ENCODE assay signal across 7 mouse cellular contexts in genomic region chrX:135993664-135994119, GRCm38 (mm10). TPM values are rescaled to one million over a fixed set of nuclear protein-coding genes. Genes with fewer than 3 reads are reported as not detected.
DNase-seq lines count a peak whose midpoint lies in the region; ATAC-seq and TF ChIP-seq lines count a peak whose summit lies in the region.
"Not testable (repeated sequence)": the region's sequence is repeated elsewhere in the genome, so short reads cannot be mapped to it uniquely, and the experiment has no call there.

Arxes2 (plus strand) TSS chrX:135993824.

- ATAC-seq in heart, embryonic 14.5 days (ENCODE audit: insufficient number of reproducible peaks, insufficient read depth, low FRiP score, low read depth) = peak; percentile 89
- ATAC-seq in lung, embryonic 15.5 days (ENCODE audit: borderline replicate concordance, extremely low read depth, low FRiP score, low TSS enrichment) = peak; percentile 92
- ATAC-seq in neural tube, embryonic 14.5 days (ENCODE audit: low read depth) = peak; percentile 93

- not testable (repeated sequence) for TF ChIP-seq POLR2A in embryonic fibroblast, embryonic 13.5 days (IDR thresholded peaks at IDR 0.05; ENCODE audit: low read depth, low read length); kidney, adult 2 months (IDR thresholded peaks at IDR 0.05; ENCODE audit: low read depth, low read length)

- H3K9ac ChIP-seq in heart, embryonic 14.5 days (ENCODE audit: low read length) = 0 out of 2 replicates have a peak within 1 kb of the TSS, but pooled peaks have one; percentile 4
- not testable (repeated sequence) for H3K9ac ChIP-seq in lung, embryonic 15.5 days; neural tube, embryonic 14.5 days (replicated peaks; ENCODE audit: low read depth, low read length)

- 11% methylated on average over 10 of the region's 39 CpGs for WGBS in heart, embryonic 14.5 days
- no CpG with 5 or more reads among the region's 39 CpGs for WGBS in kidney, adult 2 months
- WGBS in lung, embryonic 15.5 days = 11% methylated on average over 5 of the region's 39 CpGs
- WGBS in neural tube, embryonic 14.5 days = 4% methylated on average over 5 of the region's 39 CpGs

- not testable (repeated sequence) for H3K9me3 ChIP-seq in heart, embryonic 14.5 days (ENCODE audit: control insufficient read depth, low read length); lung, embryonic 15.5 days; neural tube, embryonic 14.5 days (ENCODE audit: control insufficient read depth, low read length)

- H3K36me3 ChIP-seq in heart, embryonic 14.5 days (ENCODE audit: control insufficient read depth, insufficient read depth, low read length); kidney, adult 2 months (ENCODE audit: control insufficient read depth, insufficient read depth, low read length); lung, embryonic 15.5 days; neural tube, embryonic 14.5 days (ENCODE audit: control insufficient read depth, insufficient read depth, low read length): not testable (repeated sequence)

- peak in 1 of 2 experiments; percentile 13 for DNase-seq in adrenal gland, postnatal 36 days
- peak; percentile 2 for DNase-seq in kidney, adult 2 months
- peak in 1 of 2 experiments; percentile 9 for DNase-seq in left cerebral cortex, postnatal 14 days (ENCODE audit: low spot score in 2 of 2)

- H3K4me2 ChIP-seq in heart, embryonic 14.5 days (ENCODE audit: low read length) = peak within 1 kb of the TSS; percentile 59
- peak within 1 kb of the TSS; percentile 38 for H3K4me2 ChIP-seq in lung, embryonic 15.5 days
- H3K4me2 ChIP-seq in neural tube, embryonic 14.5 days (ENCODE audit: low read depth, low read length) = peak within 1 kb of the TSS; percentile 33; the same call in 1 of the 2 replicates

- H3K27ac ChIP-seq in embryonic fibroblast, embryonic 13.5 days (ENCODE audit: insufficient read depth, low read length); heart, embryonic 14.5 days (replicated peaks in 1 of 2; ENCODE audit: control insufficient read depth in 1 of 2, insufficient read depth in 1 of 2, low read depth in 2 of 2, low read length in 2 of 2); kidney, adult 2 months (ENCODE audit: insufficient read depth, low read depth, low read length); lung, embryonic 15.5 days; neural tube, embryonic 14.5 days (ENCODE audit: low read depth, low read length): not testable (repeated sequence)

- TF ChIP-seq CTCF in embryonic fibroblast, embryonic 13.5 days (IDR thresholded peaks at IDR 0.05; ENCODE audit: borderline replicate concordance, insufficient read depth, low read length); kidney, adult 2 months (conservative IDR thresholded peaks at IDR 0.05; ENCODE audit: insufficient read depth, insufficient read length, low read depth, low read length): not testable (repeated sequence)

- not testable (repeated sequence) for H3K27me3 ChIP-seq in heart, embryonic 14.5 days (ENCODE audit: control insufficient read depth, insufficient read depth, low read length); kidney, adult 2 months (replicated peaks; ENCODE audit: control insufficient read depth, insufficient read depth, low read length); lung, embryonic 15.5 days; neural tube, embryonic 14.5 days (ENCODE audit: control insufficient read depth, insufficient read depth, low read length)

- H3K4me3 ChIP-seq in embryonic fibroblast, embryonic 13.5 days (ENCODE audit: insufficient read depth, low read length) = peak within 1 kb of the TSS; percentile 42
- peak within 1 kb of the TSS; percentile 29 to 35 for H3K4me3 ChIP-seq in heart, embryonic 14.5 days (ENCODE audit: control insufficient read depth in 1 of 2, insufficient read depth in 1 of 2, low read depth in 1 of 2, low read length in 2 of 2)
- not testable (repeated sequence) for H3K4me3 ChIP-seq in kidney, adult 2 months (ENCODE audit: insufficient read depth, low read depth, low read length)
- H3K4me3 ChIP-seq in lung, embryonic 15.5 days = peak within 1 kb of the TSS; percentile 26
- peak within 1 kb of the TSS; percentile 27 for H3K4me3 ChIP-seq in neural tube, embryonic 14.5 days (ENCODE audit: low read depth, low read length)

- not testable (repeated sequence) for H3K4me1 ChIP-seq in embryonic fibroblast, embryonic 13.5 days (ENCODE audit: control insufficient read depth, insufficient read depth, low read length); heart, embryonic 14.5 days (ENCODE audit: control insufficient read depth in 2 of 2, insufficient read depth in 2 of 2, low read length in 2 of 2); kidney, adult 2 months (ENCODE audit: control insufficient read depth, insufficient read depth, low read length); lung, embryonic 15.5 days; neural tube, embryonic 14.5 days (ENCODE audit: control insufficient read depth, insufficient read depth, low read length)

- intact Hi-C loops in left cerebral cortex, postnatal 14 days (cut with DNase I) = not testable (repeated sequence)

RNA-seq across cellular contexts. Expression of gene Arxes2, which starts in this region (rescaled TPM):
- total RNA-seq in adrenal gland, postnatal 36 days (2021) = 10 to 100 TPM; 40.9 to 73.2 TPM
- 27.2 and 44.8 TPM in 2 replicates for polyA plus RNA-seq in embryonic fibroblast, embryonic 13.5 days (2011; ENCODE audit: insufficient read length, low read depth, missing spikeins)
- 74.2 and 78.4 TPM in 2 replicates for polyA plus RNA-seq in heart, embryonic 14.5 days (2014; fragmentation: Nextera tagmentation; extraction: Ambion mirVana)
- polyA plus RNA-seq in kidney, adult 2 months (2012; rRNA removed) = 5.1 and 6.3 TPM in 2 replicates
- total RNA-seq in left cerebral cortex, postnatal 14 days (2021) = 10 to 100 TPM; 77.8 to 96.9 TPM
- 57.4 and 57.8 TPM in 2 replicates for polyA plus RNA-seq in lung, embryonic 15.5 days (2015; fragmentation: Nextera tagmentation; extraction: Ambion mirVana)
- polyA plus RNA-seq in neural tube, embryonic 14.5 days (2014; fragmentation: Nextera tagmentation; extraction: Ambion mirVana) = 290 and 292 TPM in 2 replicates
